Mouse (Mus musculus) ES-E14 (cell line): Measurements from ENCODE around the gene Dab2ip. TPM values are rescaled to one million over a fixed set of nuclear protein-coding genes. Genes with fewer than 3 reads are reported as not detected.

Experiments used
- DNase-seq: peaks from one replicate; pipeline ENCODE4 v3.0.0-alpha.2; 2013; ENCODE audit warnings: low read depth, low spot score
- H3K27ac ChIP-seq: 2 replicates; pipeline ENCODE4 v1.5.1; 2012; ENCODE audit warnings: low read depth, mild to moderate bottlenecking, low read length, moderate library complexity, mixed read lengths; ENCODE audit not compliant: poor library complexity, insufficient read depth, severe bottlenecking
- H3K36me3 ChIP-seq: 2 replicates; pipeline ENCODE4 v1.6.1; 2012; ENCODE audit warnings: mild to moderate bottlenecking, low read length, moderate library complexity, mixed read lengths; ENCODE audit not compliant: control insufficient read depth, poor library complexity, insufficient read depth, severe bottlenecking
- H3K4me1 ChIP-seq, 2 experiments: fragments of 150-350 bp in 1 of 2; sonication (generic) in 1 of 2; 2 replicates each; pipeline ENCODE4 v1.6.1; 2012; ENCODE audit warnings: low read length in 2 of 2, mild to moderate bottlenecking in 1 of 2, mixed read lengths in 1 of 2; ENCODE audit not compliant: control insufficient read depth in 2 of 2, insufficient read depth in 2 of 2, poor library complexity in 1 of 2
- H3K4me3 ChIP-seq, 2 experiments: fragments of 150-350 bp in 1 of 2; sonication (generic) in 1 of 2; 2 replicates each; pipeline ENCODE4 v1.5.1; 2012; ENCODE audit warnings: low read length in 2 of 2, low read depth in 1 of 2, mild to moderate bottlenecking in 1 of 2, mixed read lengths in 1 of 2; ENCODE audit not compliant: insufficient read depth in 1 of 2, poor library complexity in 1 of 2, severe bottlenecking in 1 of 2
- H3K9ac ChIP-seq: 2 replicates; pipeline ENCODE4 v1.6.1; 2012; ENCODE audit warnings: low read depth, mild to moderate bottlenecking, low read length, mixed read lengths; ENCODE audit not compliant: poor library complexity, insufficient read depth, severe bottlenecking
- H3K9me3 ChIP-seq: fragments of 150-350 bp; sonication (generic); 2 replicates; pipeline ENCODE4 v1.6.1; 2012; ENCODE audit warnings: low read depth, mild to moderate bottlenecking, low read length; ENCODE audit not compliant: control insufficient read depth, insufficient read depth
- CHD2 ChIP-seq: IDR thresholded peaks from 2 replicates; pipeline ENCODE4 v1.6.1; 2014; ENCODE audit warnings: mild to moderate bottlenecking, low read depth, low read length, inconsistent platforms
- HCFC1 ChIP-seq: IDR thresholded peaks from 2 replicates; pipeline ENCODE4 v1.6.1; 2012; ENCODE audit warnings: low read length, inconsistent platforms, borderline replicate concordance; ENCODE audit not compliant: insufficient read depth
- MAFK ChIP-seq: IDR thresholded peaks from 2 replicates; pipeline ENCODE4 v1.6.1; 2014; ENCODE audit warnings: mild to moderate bottlenecking, low read depth, low read length, inconsistent platforms; ENCODE audit not compliant: insufficient read depth
- ZC3H11A ChIP-seq: IDR thresholded peaks from 2 replicates; pipeline ENCODE4 v1.6.1; 2012; ENCODE audit warnings: low read depth, mild to moderate bottlenecking, inconsistent platforms, low read length, borderline replicate concordance
- ZNF384 ChIP-seq: IDR thresholded peaks from 2 replicates; pipeline ENCODE4 v1.6.1; 2012; ENCODE audit warnings: low read depth, low read length, inconsistent platforms
- in situ Hi-C, 2 experiments: fragments of 600-800 bp; cut with MboI; formaldehyde crosslinking; loops; one replicate each; pipeline ENCODE4 v1.15.1; 2025; ENCODE audit warnings: low sequenced_read_pairs in 2 of 2, inconsistent platforms in 1 of 2; ENCODE audit not compliant: unreplicated experiment in 2 of 2
- total RNA-seq: library from RNA; depleted of rRNA; stranded (reverse); fragments of 300-350 nt; gene quantifications from 2 replicates; pipeline ENCODE4 v1.2.3, GENCODE M21; 2012

The Dab2ip gene
- total RNA-seq, 1 experiment: 46.9 TPM

DNA sequence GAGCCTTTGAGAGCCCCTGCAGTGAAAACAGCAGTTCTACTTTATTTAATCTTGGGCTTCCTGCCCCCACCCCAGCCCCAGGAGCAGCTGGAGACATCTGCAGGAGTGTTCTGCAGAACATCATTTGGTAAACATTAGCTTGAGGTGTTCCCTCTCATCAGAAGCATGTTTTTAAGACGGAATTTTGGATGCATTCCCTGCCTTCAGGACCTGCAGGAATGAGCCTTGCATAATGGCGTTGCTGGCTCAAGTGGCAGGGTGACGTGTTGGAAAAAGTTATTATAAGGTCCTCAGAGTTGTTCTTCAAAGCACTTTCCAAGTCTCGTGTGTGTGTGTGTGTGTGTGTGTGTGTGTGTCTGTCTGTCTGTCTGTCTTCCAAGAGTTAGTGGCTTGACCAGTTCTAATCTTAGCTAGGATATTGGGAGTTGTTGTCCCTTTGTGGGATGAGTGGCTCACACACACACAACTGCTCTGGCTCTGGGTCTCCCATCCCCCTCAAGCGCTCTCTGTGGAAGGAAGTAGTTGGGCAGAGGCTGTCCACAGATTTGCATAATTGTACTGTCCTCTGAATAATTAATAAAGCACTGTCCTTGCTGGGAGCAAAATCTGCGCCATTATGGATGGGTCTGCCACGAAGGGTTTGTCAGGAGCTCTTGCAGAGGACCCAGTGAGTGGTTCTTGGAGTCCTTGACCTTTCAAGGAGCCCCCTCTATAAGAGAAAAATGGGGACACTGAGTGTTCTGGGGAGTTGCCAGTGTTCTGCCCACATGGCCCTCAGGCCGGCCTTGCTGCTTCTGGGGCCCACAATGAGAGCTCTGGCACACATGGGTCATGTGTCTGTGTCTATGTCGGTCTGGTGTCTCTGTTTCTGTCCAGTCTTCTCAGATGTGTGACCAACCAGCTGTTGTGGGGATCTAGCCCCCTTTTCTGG lies 114.2 kb downstream of the Dab2ip start:
- Histone ChIP-seq H3K4me3 (no peak overlapping the region), H3K27ac (no peak overlapping the region), H3K36me3 (peaks cover 7% of the 10 kb centered on the region; the same call in 1 of the 2 replicates), H3K4me1 (peaks cover 17 to 58% of the 10 kb centered on the region in 2 experiments), H3K9me3 (no peaks in the 10 kb centered on the region), H3K9ac (no peak overlapping the region)
- DNase-seq: no peak
- TF ChIP-seq CHD2 (no peak), HCFC1 (no peak), ZC3H11A (no peak), ZNF384 (no peak), MAFK (no peak)
- in situ Hi-C loops: no loop called here

DNA sequence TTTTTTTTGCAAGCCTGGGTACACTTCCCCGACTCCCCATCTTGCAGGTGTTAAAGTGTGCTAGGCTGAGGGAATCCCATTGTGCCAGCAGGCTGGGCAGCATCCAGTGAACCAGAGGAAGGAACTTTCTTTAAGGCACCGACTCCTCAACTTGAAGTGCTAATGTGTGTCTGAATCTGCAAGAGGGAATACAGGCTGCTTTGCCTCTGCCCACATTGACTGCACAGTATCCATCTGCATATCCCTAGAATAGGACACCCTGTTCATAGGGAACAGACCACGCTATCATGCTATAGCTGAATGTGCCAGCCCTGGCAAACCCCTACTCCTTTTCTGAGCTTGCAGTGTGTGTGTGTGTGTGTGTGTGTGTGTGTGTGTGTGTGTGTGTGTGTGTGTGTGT lies 115.1 kb downstream of the Dab2ip start:
- no peak for TF ChIP-seq ZC3H11A
- no peak for TF ChIP-seq CHD2
- TF ChIP-seq MAFK: no peak
- no peak for TF ChIP-seq ZNF384
- TF ChIP-seq HCFC1: no peak

GRCm38 (mm10) chr2:35673986-35674385 lies 115.9 kb downstream of the Dab2ip start:
- Histone ChIP-seq H3K27ac (no peak overlapping the region), H3K4me1 (peaks cover 20 to 66% of the 10 kb centered on the region in 2 experiments), H3K4me3 (no peak overlapping the region), H3K9ac (no peak overlapping the region), H3K9me3 (no peaks in the 10 kb centered on the region), H3K36me3 (peaks cover 2% of the 10 kb centered on the region; the same call in 1 of the 2 replicates)
- TF ChIP-seq ZNF384 (no peak), ZC3H11A (no peak)
- DNase-seq: no peak
- in situ Hi-C loops: no loop called here

More for the DNA sequence above, 115.1 kb downstream of the Dab2ip start:
- H3K4me3 ChIP-seq: no peak overlapping the region
- no peak overlapping the region for H3K9ac ChIP-seq
- peaks cover 3% of the 10 kb centered on the region; the same call in 1 of the 2 replicates for H3K36me3 ChIP-seq
- peaks cover 17 to 66% of the 10 kb centered on the region in 2 experiments for H3K4me1 ChIP-seq
- in situ Hi-C loops: no loop called here
- no peak overlapping the region for H3K27ac ChIP-seq
- DNase-seq: no peak
- H3K9me3 ChIP-seq: no peaks in the 10 kb centered on the region

- Histone ChIP-seq H3K4me3 (no peak overlapping the region), H3K27ac (no peak overlapping the region), H3K9ac (no peak overlapping the region), H3K4me1 (peaks cover 16 to 67% of the 10 kb centered on the region in 2 experiments), H3K9me3 (no peaks in the 10 kb centered on the region), H3K36me3 (peaks cover 2% of the 10 kb centered on the region; the same call in 1 of the 2 replicates)
- DNase-seq: no peak
- no peak for TF ChIP-seq HCFC1
- no peak for TF ChIP-seq CHD2
- TF ChIP-seq ZNF384: no peak
- no peak for TF ChIP-seq MAFK
- TF ChIP-seq ZC3H11A: no peak
- in situ Hi-C loops: no loop called here
Measured at GRCm38 (mm10) chr2:35674431-35674830, 116.4 kb downstream of the Dab2ip start.
